Mouse (Mus musculus) G1E (cell line): Measurements from ENCODE around the gene Gm9767.

Experiments
- CTCF ChIP-seq: IDR thresholded peaks from 2 replicates; pipeline ENCODE4 v1.5.1; 2012; ENCODE audit warnings: low read depth, low read length, inconsistent platforms, mixed read lengths
- GATA1 ChIP-seq: IDR thresholded peaks from 2 replicates; pipeline ENCODE4 v1.6.1; 2012; ENCODE audit warnings: borderline replicate concordance, low read length, inconsistent platforms, mixed read lengths
- TAL1 ChIP-seq: conservative IDR thresholded peaks from 2 replicates; pipeline ENCODE4 v1.6.1; 2012; ENCODE audit warnings: low read depth, low read length, inconsistent platforms, mixed read lengths

GRCm38 (mm10) chr10:26076949-26077348 lies 1.1 kb upstream of the Gm9767 start:
- TF ChIP-seq CTCF (no peak), GATA1 (no peak), TAL1 (no peak)
